In genomic region chr2:105671116-105671797, GRCm38 (mm10) we compare ENCODE assay signal across 13 mouse cellular contexts. TPM values are rescaled to one million over a fixed set of nuclear protein-coding genes. Genes with fewer than 3 reads are reported as not detected.
DNase-seq lines count a peak whose midpoint lies in the region; ATAC-seq and TF ChIP-seq lines count a peak whose summit lies in the region.
"Had no signal": no experiment of that assay in that cellular context is flagged by ENCODE, and none has a peak within 500 bp of the region (broad histone marks: within the 10 kb centered on the region; RNA-seq: fewer than 3 reads in every experiment).

No protein-coding gene starts in this region.

- H3K4me1 ChIP-seq in embryonic facial prominence, embryonic 12.5 days, result peaks cover 16% of the 10 kb centered on the region; the same call in 1 of the 2 replicates
- H3K4me1 ChIP-seq in hindbrain, embryonic 13.5 days (replicated peaks), result peaks cover 61% of the 10 kb centered on the region
- H3K4me1 ChIP-seq in neural tube, embryonic 15.5 days, result peaks cover 44% of the 10 kb centered on the region
- peaks cover 2% of the 10 kb centered on the region for H3K4me1 ChIP-seq in heart, adult 2 months (ENCODE audit: control insufficient read depth, insufficient read depth, low read length)

- no peak for TF ChIP-seq EP300 in heart, adult 2 months (IDR thresholded peaks at IDR 0.05; ENCODE audit: insufficient read depth, low read depth, low read length)

- H3K4me3 ChIP-seq in embryonic facial prominence, embryonic 12.5 days, result 0 out of 2 replicates have a peak overlapping the region, but pooled peaks have one; percentile 3
- 0 out of 2 replicates have a peak overlapping the region, but pooled peaks have one; percentile 31 for H3K4me3 ChIP-seq in hindbrain, embryonic 13.5 days
- H3K4me3 ChIP-seq in neural tube, embryonic 15.5 days (replicated peaks), result no peak overlapping the region
- H3K4me3 ChIP-seq in heart, adult 2 months, result no peak overlapping the region
- H3K4me3 ChIP-seq: liver, embryonic 15.5 days had no signal

- ATAC-seq in embryonic facial prominence, embryonic 12.5 days (ENCODE audit: insufficient number of reproducible peaks, insufficient read depth, low FRiP score, low TSS enrichment), result no peak
- ATAC-seq in hindbrain, embryonic 13.5 days (ENCODE audit: low FRiP score), result no peak
- ATAC-seq in neural tube, embryonic 15.5 days (ENCODE audit: low FRiP score), result no peak

- no peaks in the 10 kb centered on the region for H3K9me3 ChIP-seq in embryonic facial prominence, embryonic 12.5 days
- no peaks in the 10 kb centered on the region for H3K9me3 ChIP-seq in hindbrain, embryonic 13.5 days
- no peaks in the 10 kb centered on the region for H3K9me3 ChIP-seq in neural tube, embryonic 15.5 days (replicated peaks)
- H3K9me3 ChIP-seq: G1E; liver, embryonic 15.5 days had no signal

- H3K27ac ChIP-seq in embryonic facial prominence, embryonic 12.5 days, result no peak overlapping the region
- no peak overlapping the region for H3K27ac ChIP-seq in hindbrain, embryonic 13.5 days
- no peak overlapping the region for H3K27ac ChIP-seq in neural tube, embryonic 15.5 days (replicated peaks)
- H3K27ac ChIP-seq in heart, adult 2 months, result no peak overlapping the region
- H3K27ac ChIP-seq: liver, embryonic 15.5 days had no signal

- peak; percentile 61 for DNase-seq in embryo, embryonic 10.5 days (ENCODE audit: low spot score)
- DNase-seq in embryo, embryonic 10 days (ENCODE audit: low spot score), result no peak
- no peak for DNase-seq in heart, adult 9 months (ENCODE audit: low spot score in 2 of 2)
- DNase-seq in adrenal gland, postnatal 14 days, result no peak
- DNase-seq in heart, adult 2 months, result no peak

- no peaks in the 10 kb centered on the region for H3K36me3 ChIP-seq in embryonic facial prominence, embryonic 12.5 days
- H3K36me3 ChIP-seq in hindbrain, embryonic 13.5 days, result no peaks in the 10 kb centered on the region
- no peaks in the 10 kb centered on the region for H3K36me3 ChIP-seq in neural tube, embryonic 15.5 days
- H3K36me3 ChIP-seq in heart, adult 2 months (ENCODE audit: control insufficient read depth, insufficient read depth, low read length), result no peaks in the 10 kb centered on the region
- H3K36me3 ChIP-seq: G1E; liver, embryonic 15.5 days had no signal

- H3K27me3 ChIP-seq in embryonic facial prominence, embryonic 12.5 days, result peaks cover 97% of the 10 kb centered on the region
- H3K27me3 ChIP-seq in hindbrain, embryonic 13.5 days, result peaks cover 97% of the 10 kb centered on the region
- H3K27me3 ChIP-seq in neural tube, embryonic 15.5 days (replicated peaks), result peaks cover 87% of the 10 kb centered on the region
- peaks cover 50% of the 10 kb centered on the region for H3K27me3 ChIP-seq in heart, adult 2 months (ENCODE audit: control insufficient read depth, insufficient read depth, low read length)

- intact Hi-C loops in heart, adult 2 months (cut with DNase I), result no loop called here

- H3K9ac ChIP-seq in embryonic facial prominence, embryonic 12.5 days, result no peak overlapping the region
- H3K9ac ChIP-seq in hindbrain, embryonic 13.5 days, result no peak overlapping the region
- H3K9ac ChIP-seq in neural tube, embryonic 15.5 days (replicated peaks), result no peak overlapping the region
- H3K9ac ChIP-seq in heart, adult 2 months (ENCODE audit: low read depth, low read length), result no peak overlapping the region
- H3K9ac ChIP-seq: liver, embryonic 15.5 days had no signal

- no peak for TF ChIP-seq POLR2A in heart, adult 2 months (IDR thresholded peaks at IDR 0.05; ENCODE audit: insufficient read depth, low read depth, low read length)

- WGBS in embryonic facial prominence, embryonic 12.5 days, result under 1% methylated on average over 9 of the region's 9 CpGs
- 8% methylated on average over 9 of the region's 9 CpGs for WGBS in hindbrain, embryonic 13.5 days
- WGBS in neural tube, embryonic 15.5 days, result 15% methylated on average over 9 of the region's 9 CpGs
- 9% methylated on average over 9 of the region's 9 CpGs for WGBS in heart, adult 2 months

- TF ChIP-seq CTCF in heart, adult 2 months (IDR thresholded peaks at IDR 0.05), result no peak

- H3K4me2 ChIP-seq in embryonic facial prominence, embryonic 12.5 days (replicated peaks), result peak overlapping the region; percentile 11; the same call in 1 of the 2 replicates
- peak overlapping the region; percentile 58 for H3K4me2 ChIP-seq in hindbrain, embryonic 13.5 days
- peak overlapping the region; percentile 64 for H3K4me2 ChIP-seq in neural tube, embryonic 15.5 days
- H3K4me2 ChIP-seq: liver, embryonic 15.5 days had no signal

- no peaks in the 10 kb centered on the region for H3K79me2 ChIP-seq in heart, adult 2 months (replicated peaks; ENCODE audit: control insufficient read depth, insufficient read depth, low read length)

RNA-seq across cellular contexts. Expression of gene Pax6, which starts 2.6 kb away (rescaled TPM):
- 13.7 and 20.8 TPM in 2 replicates for polyA plus RNA-seq in embryonic facial prominence, embryonic 12.5 days (2016; fragmentation: Nextera tagmentation; extraction: Ambion mirVana)
- 26.4 and 29.8 TPM in 2 replicates for polyA plus RNA-seq in hindbrain, embryonic 13.5 days (2015; fragmentation: Nextera tagmentation; extraction: Ambion mirVana)
- 9.4 and 11.4 TPM in 2 replicates for polyA plus RNA-seq in neural tube, embryonic 15.5 days (2015; fragmentation: Nextera tagmentation; extraction: Ambion mirVana)
- 0.83 TPM in 1 of 2 replicates, not detected in the other for total RNA-seq in adrenal gland, postnatal 14 days (2021)
- not detected for total RNA-seq in heart, adult 2 months (2021)
- not detected in 2 replicates for polyA plus RNA-seq in heart, adult 2 months (2012; rRNA removed)
- total RNA-seq: gastrocnemius, postnatal 4 days; heart, postnatal 25 days; megakaryocyte progenitor cell, adult 5-6 weeks had no signal
- polyA plus RNA-seq: liver, embryonic 15.5 days had no signal

Comparison
In these comparisons a context has a peak if more than half of its experiments do, and no peak if none do; other contexts are left out.
1. H3K4me2 ChIP-seq: peak in every context shown above with its lines; median percentile 64 in neural tube, embryonic 15.5 days; 58 in hindbrain, embryonic 13.5 days; 11 in embryonic facial prominence, embryonic 12.5 days.
2. H3K4me3 ChIP-seq: peak in embryonic facial prominence, embryonic 12.5 days (single experiment) and hindbrain, embryonic 13.5 days (single experiment); none in neural tube, embryonic 15.5 days (single experiment) and heart, adult 2 months (single experiment).